Mouse (Mus musculus) stomach, embryonic 14.5 days (tissue): Measurements from ENCODE around the gene Mbnl2. TPM values are rescaled to one million over a fixed set of nuclear protein-coding genes. Genes with fewer than 3 reads are reported as not detected.

Experiments used
- ATAC-seq: fragments of 200-750 bp; cut with Nextera tagmentation; 2 replicates; pipeline ENCODE4 v1.8.0; 2017; ENCODE audit warnings: low read depth, moderate TSS enrichment; ENCODE audit not compliant: insufficient number of reproducible peaks, insufficient read depth, low FRiP score
- H3K27ac ChIP-seq: fragments of 300-500 bp; sonication (generic); 2 replicates; pipeline ENCODE4 v1.5.1; 2014; ENCODE audit warnings: mild to moderate bottlenecking, low read length, moderate library complexity, mixed read lengths
- H3K27me3 ChIP-seq: fragments of 300-500 bp; sonication (generic); 2 replicates; pipeline ENCODE4 v1.6.1; 2014; ENCODE audit warnings: low read length, control low read depth, mixed read lengths; ENCODE audit not compliant: control insufficient read depth, insufficient read depth
- H3K36me3 ChIP-seq: fragments of 300-500 bp; sonication (generic); 2 replicates; pipeline ENCODE4 v1.6.1; 2014; ENCODE audit warnings: mild to moderate bottlenecking, control low read depth, low read length, moderate library complexity, mixed read lengths; ENCODE audit not compliant: control insufficient read depth, insufficient read depth
- H3K4me1 ChIP-seq: fragments of 300-500 bp; sonication (generic); 2 replicates; pipeline ENCODE4 v1.6.1; 2014; ENCODE audit warnings: low read length, control low read depth, mixed read lengths; ENCODE audit not compliant: control insufficient read depth, insufficient read depth
- H3K4me2 ChIP-seq: fragments of 300-500 bp; sonication (generic); replicated peaks from 2 replicates; pipeline ENCODE4 v1.6.1; 2014; ENCODE audit warnings: low read depth, low read length, control low read depth
- H3K4me3 ChIP-seq: fragments of 300-500 bp; sonication (generic); 2 replicates; pipeline ENCODE4 v1.5.1; 2014; ENCODE audit warnings: low read depth, low read length, control low read depth
- H3K9ac ChIP-seq: fragments of 300-500 bp; sonication (generic); replicated peaks from 2 replicates; pipeline ENCODE4 v1.6.1; 2014; ENCODE audit warnings: low read depth, mild to moderate bottlenecking, control low read depth, low read length, moderate library complexity, mixed read lengths
- H3K9me3 ChIP-seq: fragments of 300-500 bp; sonication (generic); 2 replicates; pipeline ENCODE4 v1.6.1; 2016; ENCODE audit warnings: low read depth, low read length, control low read depth; ENCODE audit not compliant: control insufficient read depth
- WGBS: fragments of 180-500 bp; shearing (Covaris S2); extraction: QIAGEN DNeasy Blood & Tissue Kit; methylation state at CpG from one replicate; pipeline ENCODE4 v1.1.7; 2014; 5-methylcytosine and 5-hydroxymethylcytosine counted together
- polyA plus RNA-seq: library from polyadenylated mRNA; unstranded; fragments of >200 nt; fragmentation: Nextera tagmentation; extraction: Ambion mirVana; gene quantifications from 2 replicates; pipeline ENCODE4 v1.2.1, GENCODE M21; 2014

Mbnl2 gene
- polyA plus RNA-seq, 1 experiment from 2014 or later, result 119 TPM

- peak; percentile 64; the same call in 1 of the 2 replicates for ATAC-seq
- Histone ChIP-seq H3K4me3 (no peak overlapping the region), H3K36me3 (no peaks in the 10 kb centered on the region; the same call in 1 of the 2 replicates), H3K4me2 (no peak overlapping the region), H3K9ac (no peak overlapping the region), H3K27ac (no peak overlapping the region), H3K4me1 (peaks cover 30% of the 10 kb centered on the region; the same call in 1 of the 2 replicates), H3K27me3 (no peaks in the 10 kb centered on the region), H3K9me3 (no peaks in the 10 kb centered on the region)
- WGBS, result 77% methylated on average over 4 of the region's 4 CpGs
Observed at GRCm38 (mm10) chr14:120377192-120377591, 101.7 kb downstream of the Mbnl2 start.

DNA sequence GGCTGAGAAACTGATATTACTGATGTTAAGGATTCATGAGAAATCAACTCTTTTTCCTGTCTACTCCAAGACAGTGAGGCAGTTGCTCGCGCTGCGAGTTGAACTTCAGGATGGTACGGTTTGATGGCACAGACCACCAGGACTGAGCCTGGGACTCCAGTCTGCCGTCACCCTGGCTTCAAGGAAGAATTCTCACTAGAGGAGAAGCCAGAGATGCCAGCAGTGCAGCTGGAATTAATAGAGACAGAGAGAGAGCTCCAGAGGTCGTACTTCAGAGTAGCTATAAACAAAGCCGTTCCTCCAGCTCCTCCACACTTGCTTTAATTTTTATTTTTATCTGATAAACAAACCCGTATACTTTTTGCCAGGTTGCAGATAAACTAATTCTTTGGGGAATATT, 102.5 kb downstream of the Mbnl2 start:
- no peak overlapping the region for H3K4me2 ChIP-seq
- peaks cover 22% of the 10 kb centered on the region; the same call in 1 of the 2 replicates for H3K4me1 ChIP-seq

GRCm38 (mm10) chr14:120379716-120380115, 104.2 kb downstream of the Mbnl2 start:
- Histone ChIP-seq H3K27ac (0 out of 2 replicates have a peak overlapping the region, but pooled peaks have one; percentile 10), H3K4me2 (no peak overlapping the region), H3K4me3 (no peak overlapping the region), H3K9me3 (no peaks in the 10 kb centered on the region), H3K36me3 (no peaks in the 10 kb centered on the region; the same call in 1 of the 2 replicates), H3K4me1 (0 out of 2 replicates have a peak, but pooled peaks cover 14% of the 10 kb centered on the region), H3K9ac (no peak overlapping the region), H3K27me3 (no peaks in the 10 kb centered on the region)
- 61% methylated on average over 4 of the region's 4 CpGs for WGBS
- no peak for ATAC-seq

More for the DNA sequence above, 102.5 kb downstream of the Mbnl2 start:
- H3K27ac ChIP-seq, result no peak overlapping the region
- H3K9me3 ChIP-seq, result no peaks in the 10 kb centered on the region
- no peak overlapping the region for H3K4me3 ChIP-seq
- no peaks in the 10 kb centered on the region; the same call in 1 of the 2 replicates for H3K36me3 ChIP-seq
- no peaks in the 10 kb centered on the region for H3K27me3 ChIP-seq
- no peak for ATAC-seq
- no peak overlapping the region for H3K9ac ChIP-seq
- 65% methylated on average over 8 of the region's 8 CpGs for WGBS

DNA sequence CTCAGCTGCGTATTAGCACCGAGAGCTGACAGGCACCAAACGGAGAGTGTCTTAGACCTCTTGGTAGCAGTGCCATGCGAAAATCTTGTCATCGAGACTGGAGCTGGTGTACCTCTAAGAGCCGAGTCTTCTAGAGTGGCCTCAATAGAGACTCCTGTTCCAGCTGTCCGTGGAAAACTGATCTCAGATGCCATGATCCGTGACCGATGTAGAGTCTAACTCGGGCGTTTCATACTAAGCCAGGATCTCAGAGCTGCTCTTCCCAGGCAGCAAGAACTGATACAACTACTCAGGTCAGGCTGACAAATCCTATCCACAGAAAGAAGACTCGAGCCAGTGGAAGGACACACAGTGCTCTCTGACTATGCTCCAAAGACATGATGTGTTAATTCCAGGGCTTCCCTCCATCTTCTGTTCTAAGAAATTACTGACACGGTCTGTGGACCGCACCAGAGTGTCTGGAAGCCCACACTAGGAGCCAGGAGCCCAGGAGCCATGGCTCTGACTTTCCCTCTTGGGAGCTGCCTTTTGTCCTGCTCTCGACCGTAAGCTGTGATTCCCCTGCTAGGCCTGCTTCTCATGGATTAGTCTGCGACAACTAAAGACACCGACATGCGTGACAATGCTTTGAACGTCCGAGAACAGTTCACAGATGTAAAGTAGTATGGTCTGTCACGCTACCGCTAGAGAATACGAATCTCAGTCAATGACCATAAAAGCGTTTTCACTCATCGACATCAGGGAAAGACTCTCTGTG, 106.1 kb downstream of the Mbnl2 start:
- ATAC-seq, result no peak
- Histone ChIP-seq H3K36me3 (no peaks in the 10 kb centered on the region; the same call in 1 of the 2 replicates), H3K9ac (no peak overlapping the region), H3K9me3 (no peaks in the 10 kb centered on the region), H3K27me3 (no peaks in the 10 kb centered on the region), H3K27ac (no peak overlapping the region), H3K4me3 (no peak overlapping the region), H3K4me2 (no peak overlapping the region), H3K4me1 (0 out of 2 replicates have a peak, but pooled peaks cover 14% of the 10 kb centered on the region)
- WGBS, result 86% methylated on average over 26 of the region's 26 CpGs

- H3K36me3 ChIP-seq, result no peaks in the 10 kb centered on the region; the same call in 1 of the 2 replicates
- no peak overlapping the region for H3K4me2 ChIP-seq
- no peak overlapping the region for H3K9ac ChIP-seq
- H3K27ac ChIP-seq, result 0 out of 2 replicates have a peak overlapping the region, but pooled peaks have one; percentile 7
- no peak for ATAC-seq
- no peak overlapping the region for H3K4me3 ChIP-seq
- no peaks in the 10 kb centered on the region for H3K27me3 ChIP-seq
- H3K4me1 ChIP-seq, result 0 out of 2 replicates have a peak, but pooled peaks cover 14% of the 10 kb centered on the region
- 48% methylated on average over 5 of the region's 5 CpGs for WGBS
- no peaks in the 10 kb centered on the region for H3K9me3 ChIP-seq
Observed at GRCm38 (mm10) chr14:120382179-120382578, 106.7 kb downstream of the Mbnl2 start.

- Histone ChIP-seq H3K36me3 (no peaks in the 10 kb centered on the region; the same call in 1 of the 2 replicates), H3K4me1 (0 out of 2 replicates have a peak, but pooled peaks cover 9% of the 10 kb centered on the region), H3K9me3 (no peaks in the 10 kb centered on the region), H3K9ac (no peak overlapping the region), H3K4me3 (no peak overlapping the region), H3K27me3 (no peaks in the 10 kb centered on the region), H3K27ac (no peak overlapping the region), H3K4me2 (no peak overlapping the region)
- WGBS, result 75% methylated on average over 11 of the region's 11 CpGs
- ATAC-seq, result no peak
Observed at GRCm38 (mm10) chr14:120383186-120383851, 107.8 kb downstream of the Mbnl2 start.

- Histone ChIP-seq H3K4me2 (no peak overlapping the region), H3K9ac (no peak overlapping the region), H3K36me3 (no peaks in the 10 kb centered on the region; the same call in 1 of the 2 replicates), H3K4me1 (0 out of 2 replicates have a peak, but pooled peaks cover 7% of the 10 kb centered on the region), H3K27ac (no peak overlapping the region), H3K27me3 (no peaks in the 10 kb centered on the region), H3K4me3 (no peak overlapping the region), H3K9me3 (no peaks in the 10 kb centered on the region)
- ATAC-seq, result no peak
- 95% methylated on average over 5 of the region's 5 CpGs for WGBS
Observed at GRCm38 (mm10) chr14:120384615-120385014, 109.1 kb downstream of the Mbnl2 start.

DNA sequence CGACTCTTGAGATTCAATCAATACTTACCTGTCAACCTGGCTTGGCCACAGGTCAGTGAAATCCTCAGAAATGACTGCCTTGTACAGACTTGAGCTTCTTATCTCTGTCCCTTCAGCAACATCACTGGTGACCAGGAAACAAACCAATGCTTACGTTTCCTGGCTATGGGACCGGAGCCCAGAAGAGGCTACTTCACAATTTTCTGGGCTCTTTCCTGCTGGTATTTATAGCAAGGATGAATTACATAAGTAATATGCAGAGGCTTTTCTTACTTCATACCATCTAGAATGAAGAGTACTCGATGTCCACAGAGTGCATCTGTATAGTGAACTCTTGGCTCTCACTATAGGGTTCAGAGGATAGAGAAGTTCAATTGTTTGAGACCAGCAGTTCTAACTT, 111.8 kb downstream of the Mbnl2 start:
- WGBS, result 78% methylated on average over 4 of the region's 4 CpGs
- no peak overlapping the region for H3K4me2 ChIP-seq
- no peak for ATAC-seq
- no peak overlapping the region for H3K27ac ChIP-seq
- H3K4me3 ChIP-seq, result no peak overlapping the region
- H3K36me3 ChIP-seq, result peaks cover 9% of the 10 kb centered on the region
- no peaks in the 10 kb centered on the region for H3K9me3 ChIP-seq
- H3K9ac ChIP-seq, result no peak overlapping the region
- 0 out of 2 replicates have a peak, but pooled peaks cover 4% of the 10 kb centered on the region for H3K4me1 ChIP-seq
- no peaks in the 10 kb centered on the region for H3K27me3 ChIP-seq
